Mouse (Mus musculus) intestine, postnatal 0 days (tissue): ENCODE measurements around the gene Retnla. TPM values are rescaled to one million over a fixed set of nuclear protein-coding genes. Genes with fewer than 3 reads are reported as not detected.

Experiments used
- ATAC-seq: fragments of 200-750 bp; cut with Nextera tagmentation; 2 replicates; pipeline ENCODE4 v1.8.0; 2017; ENCODE audit warnings: mild to moderate bottlenecking, moderate TSS enrichment, moderate library complexity
- H3K27ac ChIP-seq: fragments of 300-500 bp; sonication (generic); 2 replicates; pipeline ENCODE4 v1.5.1; 2014; ENCODE audit warnings: mild to moderate bottlenecking, low read depth, low read length, moderate library complexity
- H3K27me3 ChIP-seq: fragments of 300-500 bp; sonication (generic); replicated peaks from 2 replicates; pipeline ENCODE4 v1.6.1; 2014; ENCODE audit warnings: low read length, mixed read lengths; ENCODE audit not compliant: control insufficient read depth, insufficient read depth
- H3K36me3 ChIP-seq: fragments of 300-500 bp; sonication (generic); 2 replicates; pipeline ENCODE4 v1.6.1; 2014; ENCODE audit warnings: mild to moderate bottlenecking, moderate library complexity; ENCODE audit not compliant: control insufficient read depth, insufficient read depth
- H3K4me1 ChIP-seq: fragments of 300-500 bp; sonication (generic); replicated peaks from 2 replicates; pipeline ENCODE4 v1.6.1; 2014; ENCODE audit warnings: antibody characterized with exemption, low read length, mixed read lengths; ENCODE audit not compliant: control insufficient read depth, insufficient read depth
- H3K4me2 ChIP-seq: fragments of 300-500 bp; sonication (generic); replicated peaks from 2 replicates; pipeline ENCODE4 v1.6.1; 2014; ENCODE audit warnings: low read depth, mild to moderate bottlenecking, moderate library complexity
- H3K4me3 ChIP-seq: fragments of 300-500 bp; sonication (generic); 2 replicates; pipeline ENCODE4 v1.5.1; 2014; ENCODE audit warnings: low read depth, low read length
- H3K9ac ChIP-seq: fragments of 300-500 bp; sonication (generic); 2 replicates; pipeline ENCODE4 v1.6.1; 2014; ENCODE audit warnings: mild to moderate bottlenecking, low read depth, low read length
- H3K9me3 ChIP-seq: fragments of 300-500 bp; sonication (generic); 2 replicates; pipeline ENCODE4 v1.6.1; 2016; ENCODE audit warnings: mixed run types; ENCODE audit not compliant: control insufficient read depth
- CTCF ChIP-seq: sonication (generic); IDR thresholded peaks from 2 replicates; pipeline ENCODE4 v1.5.1; 2016; ENCODE audit warnings: low read depth, mild to moderate bottlenecking, control low read depth, antibody characterized with exemption, moderate library complexity
- WGBS: fragments of 180-500 bp; shearing (Covaris S2); extraction: QIAGEN DNeasy Blood & Tissue Kit; methylation state at CpG from one replicate; pipeline ENCODE4 v1.1.7; 2014; 5-methylcytosine and 5-hydroxymethylcytosine counted together
- polyA plus RNA-seq: library from polyadenylated mRNA; unstranded; fragments of >200 nt; fragmentation: Nextera tagmentation; extraction: Ambion mirVana; gene quantifications from 2 replicates; pipeline ENCODE4 v1.2.1, GENCODE M21; 2015

The Retnla gene
- polyA plus RNA-seq, 1 experiment from 2014 or later, result not detected

DNA sequence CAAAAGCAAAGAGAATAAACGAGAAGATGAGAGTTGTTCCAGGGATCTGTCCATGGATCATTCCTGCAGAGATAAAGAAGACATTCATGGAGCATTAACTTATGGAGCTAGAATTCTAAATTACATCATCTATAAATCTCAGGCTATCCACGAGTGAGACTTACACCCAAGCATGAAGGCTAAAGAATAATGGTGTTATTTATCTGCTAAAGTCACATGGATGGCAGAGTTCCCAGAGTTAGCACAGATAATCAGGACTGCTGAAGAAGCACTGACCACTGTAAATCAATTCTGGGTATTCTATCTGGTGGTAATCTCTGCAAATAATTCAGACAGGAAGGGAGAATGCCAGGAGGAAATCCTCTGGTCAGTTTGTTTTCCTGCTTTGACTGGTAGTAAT is 48.4 kb downstream of the Retnla start:
- ATAC-seq, result no peak
- H3K4me2 ChIP-seq, result no peak overlapping the region
- 28% methylated on average over 2 of the region's 2 CpGs for WGBS
- no peak overlapping the region for H3K27ac ChIP-seq
- H3K9ac ChIP-seq, result no peak overlapping the region
- no peaks in the 10 kb centered on the region for H3K4me1 ChIP-seq
- no peaks in the 10 kb centered on the region for H3K36me3 ChIP-seq
- H3K4me3 ChIP-seq, result no peak overlapping the region
- no peaks in the 10 kb centered on the region for H3K9me3 ChIP-seq
- no peak for TF ChIP-seq CTCF
- H3K27me3 ChIP-seq, result no peaks in the 10 kb centered on the region

Other genes starting within 250 kb of the Retnla start
- 0.13 and 0.33 TPM in 2 replicates for gene Trat1, start 70.5 kb upstream of the Retnla start, polyA plus RNA-seq
- 0.17 TPM in 1 of 2 replicates, not detected in the other for gene Retnlb, start 25.7 kb upstream of the Retnla start, polyA plus RNA-seq
- 1.3 and 1.7 TPM in 2 replicates for gene Retnlg, start 30.1 kb downstream of the Retnla start, polyA plus RNA-seq
- gene Dzip3, start 151.6 kb downstream of the Retnla start, polyA plus RNA-seq, result 4.2 and 4.8 TPM in 2 replicates
- 6.2 and 6.6 TPM in 2 replicates for gene Cip2a, start 151.6 kb downstream of the Retnla start, polyA plus RNA-seq
- gene Myh15, start 214.9 kb downstream of the Retnla start, polyA plus RNA-seq, result not detected in 2 replicates